Mouse (Mus musculus) myocyte (in vitro differentiated cells): ENCODE measurements around the gene Gm10972.

Experiments
- CEBPB ChIP-seq: IDR thresholded peaks from 2 replicates; pipeline ENCODE4 v1.6.1; 2011; ENCODE audit warnings: mild to moderate bottlenecking, moderate library complexity; ENCODE audit not compliant: poor library complexity, insufficient read depth, severe bottlenecking
- MAX ChIP-seq: IDR thresholded peaks from one replicate; pipeline ENCODE4 v1.6.1; 2011; ENCODE audit warnings: low read depth, mild to moderate bottlenecking, control low read depth
- MYOD1 ChIP-seq, 3 experiments: IDR thresholded peaks; one replicate each; pipeline ENCODE4 v1.6.1; 2011; ENCODE audit warnings: control low read depth in 2 of 3, low read depth in 2 of 3, mild to moderate bottlenecking in 2 of 3, moderate library complexity in 1 of 3; ENCODE audit not compliant: insufficient read length in 2 of 3, control insufficient read depth in 1 of 3
- POLR2A ChIP-seq: IDR thresholded peaks from one replicate; pipeline ENCODE4 v1.6.1; 2011; ENCODE audit warnings: low read depth, mild to moderate bottlenecking, control low read depth, moderate library complexity; ENCODE audit not compliant: insufficient read length
- TCF12 ChIP-seq: IDR thresholded peaks from one replicate; pipeline ENCODE4 v1.6.1; 2011; ENCODE audit warnings: mild to moderate bottlenecking, control low read depth; ENCODE audit not compliant: poor library complexity, insufficient read depth, severe bottlenecking
- TCF3 ChIP-seq: IDR thresholded peaks from one replicate; pipeline ENCODE4 v1.6.1; 2011; ENCODE audit warnings: low read depth, control low read depth; ENCODE audit not compliant: insufficient read length
- USF1 ChIP-seq: IDR thresholded peaks from one replicate; pipeline ENCODE4 v1.6.1; 2011; ENCODE audit warnings: low read depth, mild to moderate bottlenecking, control low read depth, moderate library complexity

- TF ChIP-seq TCF12 (no peak), POLR2A (no peak), MYOD1 (IDR thresholded peaks at IDR 0.05; ENCODE audit: control insufficient read depth in 1 of 3, insufficient read length in 2 of 3, low read depth in 2 of 3) (no peak), TCF3 (no peak), CEBPB (peak; percentile 88), MAX (no peak), USF1 (no peak)
Observed at GRCm38 (mm10) chr3:94680783-94681182, 37.9 kb downstream of the Gm10972 start.
